Mouse (Mus musculus) stomach, postnatal 0 days (tissue): ENCODE results near the gene Slc9a3r1. TPM values are rescaled to one million over a fixed set of nuclear protein-coding genes. Genes with fewer than 3 reads are reported as not detected.

Experiments used
- ATAC-seq: fragments of 200-750 bp; cut with Nextera tagmentation; 2 replicates; pipeline ENCODE4 v1.8.0; 2017; ENCODE audit not compliant: low FRiP score, low TSS enrichment
- DNase-seq: peaks from one replicate; pipeline ENCODE4 v3.0.0-alpha.2; 2016; ENCODE audit warnings: low spot score
- H3K27ac ChIP-seq: fragments of 300-500 bp; sonication (generic); replicated peaks from 2 replicates; pipeline ENCODE4 v1.5.1; 2014; ENCODE audit warnings: mild to moderate bottlenecking, control low read depth
- H3K27me3 ChIP-seq: fragments of 300-500 bp; sonication (generic); 2 replicates; pipeline ENCODE4 v1.6.1; 2014; ENCODE audit warnings: low read length; ENCODE audit not compliant: control insufficient read depth, insufficient read depth
- H3K36me3 ChIP-seq: fragments of 300-500 bp; sonication (generic); 2 replicates; pipeline ENCODE4 v1.6.1; 2014; ENCODE audit warnings: low read length, mixed read lengths; ENCODE audit not compliant: control insufficient read depth, insufficient read depth
- H3K4me1 ChIP-seq: fragments of 300-500 bp; sonication (generic); replicated peaks from 2 replicates; pipeline ENCODE4 v1.6.1; 2014; ENCODE audit warnings: antibody characterized with exemption; ENCODE audit not compliant: control insufficient read depth, insufficient read depth
- H3K4me2 ChIP-seq: fragments of 300-500 bp; sonication (generic); replicated peaks from 2 replicates; pipeline ENCODE4 v1.6.1; 2014; ENCODE audit warnings: low read depth, mild to moderate bottlenecking, control low read depth, moderate library complexity
- H3K4me3 ChIP-seq: fragments of 300-500 bp; sonication (generic); 2 replicates; pipeline ENCODE4 v1.5.1; 2014; ENCODE audit warnings: low read depth, low read length, control low read depth
- H3K9ac ChIP-seq: fragments of 300-500 bp; sonication (generic); 2 replicates; pipeline ENCODE4 v1.6.1; 2014; ENCODE audit warnings: mild to moderate bottlenecking, low read length, control low read depth, mixed read lengths
- H3K9me3 ChIP-seq: fragments of 300-500 bp; sonication (generic); 2 replicates; pipeline ENCODE4 v1.6.1; 2016; ENCODE audit warnings: low read length; ENCODE audit not compliant: control insufficient read depth
- CTCF ChIP-seq: IDR thresholded peaks from 2 replicates; pipeline ENCODE4 v1.5.1; 2016; ENCODE audit warnings: antibody characterized with exemption, low read depth, mild to moderate bottlenecking, moderate library complexity
- EP300 ChIP-seq: optimal IDR thresholded peaks from 2 replicates; pipeline ENCODE3; 2016; ENCODE audit warnings: antibody characterized with exemption
- WGBS: fragments of 180-500 bp; shearing (Covaris S2); extraction: QIAGEN DNeasy Blood & Tissue Kit; methylation state at CpG from one replicate; pipeline ENCODE4 v1.1.7; 2014; 5-methylcytosine and 5-hydroxymethylcytosine counted together
- polyA plus RNA-seq: library from polyadenylated mRNA; unstranded; fragments of >200 nt; fragmentation: Nextera tagmentation; extraction: Ambion mirVana; gene quantifications from 2 replicates; pipeline ENCODE4 v1.2.1, GENCODE M21; 2015

Slc9a3r1 gene
- polyA plus RNA-seq, 1 experiment from 2014 or later = 104 TPM

GRCm38 (mm10) chr11:115215123-115215522 lies 52.0 kb downstream of the Slc9a3r1 start:
- Histone ChIP-seq H3K27ac (no peak overlapping the region), H3K4me3 (no peak overlapping the region), H3K4me2 (no peak overlapping the region), H3K4me1 (no peaks in the 10 kb centered on the region; the same call in 1 of the 2 replicates), H3K9ac (no peak overlapping the region), H3K27me3 (no peaks in the 10 kb centered on the region), H3K36me3 (no peaks in the 10 kb centered on the region), H3K9me3 (no peaks in the 10 kb centered on the region)
- 51% methylated on average over 5 of the region's 5 CpGs for WGBS
- no peak for ATAC-seq
- TF ChIP-seq EP300 (no peak), CTCF (no peak)
- no peak for DNase-seq

- 51% methylated on average over 18 of the region's 18 CpGs for WGBS
- Histone ChIP-seq H3K4me3 (no peak overlapping the region), H3K4me2 (no peak overlapping the region), H3K9me3 (no peaks in the 10 kb centered on the region), H3K4me1 (peaks cover 3% of the 10 kb centered on the region), H3K36me3 (no peaks in the 10 kb centered on the region), H3K9ac (no peak overlapping the region), H3K27me3 (no peaks in the 10 kb centered on the region), H3K27ac (no peak overlapping the region)
- ATAC-seq (no peak), DNase-seq (no peak)
- no peak for TF ChIP-seq CTCF
- TF ChIP-seq EP300 = no peak
These were observed 54.6 kb downstream of the Slc9a3r1 start for GRCm38 (mm10) chr11:115217439-115218410.

DNA sequence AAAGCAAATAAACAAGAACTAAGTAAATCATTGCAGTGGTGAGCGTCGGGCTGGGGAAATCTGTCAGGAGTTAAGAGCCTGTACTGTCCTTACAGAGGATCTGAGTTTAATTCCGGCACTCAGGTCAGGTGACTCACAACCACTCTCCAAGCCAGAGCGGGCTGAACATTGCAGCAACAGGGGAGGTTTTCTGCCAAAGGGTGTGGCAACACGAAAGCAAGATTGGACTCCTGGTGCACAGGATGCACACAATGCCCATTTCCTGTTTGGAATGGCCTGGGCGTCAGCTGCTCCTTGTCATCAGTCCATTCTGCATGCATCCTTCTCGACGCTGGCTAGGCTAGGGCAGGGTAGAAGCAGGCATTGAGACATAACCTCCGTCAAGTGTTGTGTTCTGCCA lies 56.1 kb downstream of the Slc9a3r1 start:
- peak; percentile 76 for ATAC-seq
- TF ChIP-seq EP300 = no peak
- TF ChIP-seq CTCF = no peak
- Histone ChIP-seq H3K36me3 (no peaks in the 10 kb centered on the region), H3K4me3 (no peak overlapping the region), H3K27ac (no peak overlapping the region), H3K4me2 (no peak overlapping the region), H3K27me3 (no peaks in the 10 kb centered on the region), H3K9me3 (no peaks in the 10 kb centered on the region), H3K9ac (no peak overlapping the region), H3K4me1 (peaks cover 3% of the 10 kb centered on the region)
- DNase-seq = peak; percentile 63
- 30% methylated on average over 9 of the region's 9 CpGs for WGBS

- 78% methylated on average over 10 of the region's 10 CpGs for WGBS
- no peak for DNase-seq
- H3K4me2 ChIP-seq = no peak overlapping the region
- no peaks in the 10 kb centered on the region for H3K36me3 ChIP-seq
- TF ChIP-seq CTCF (no peak), EP300 (no peak)
- H3K27me3 ChIP-seq = no peaks in the 10 kb centered on the region
- 0 out of 2 replicates have a peak, but pooled peaks have one; percentile 2 for ATAC-seq
- no peak overlapping the region for H3K9ac ChIP-seq
- H3K9me3 ChIP-seq = no peaks in the 10 kb centered on the region
- no peak overlapping the region for H3K27ac ChIP-seq
- H3K4me1 ChIP-seq = peaks cover 3% of the 10 kb centered on the region
- H3K4me3 ChIP-seq = no peak overlapping the region
These were observed 56.5 kb downstream of the Slc9a3r1 start for GRCm38 (mm10) chr11:115219685-115220084.

- no peaks in the 10 kb centered on the region for H3K27me3 ChIP-seq
- ATAC-seq = no peak
- no peaks in the 10 kb centered on the region for H3K36me3 ChIP-seq
- DNase-seq = no peak
- no peak overlapping the region for H3K4me2 ChIP-seq
- WGBS = 35% methylated on average over 12 of the region's 12 CpGs
- no peak overlapping the region for H3K4me3 ChIP-seq
- no peak overlapping the region for H3K9ac ChIP-seq
- no peak overlapping the region for H3K27ac ChIP-seq
- TF ChIP-seq CTCF = no peak
- TF ChIP-seq EP300 = no peak
- H3K4me1 ChIP-seq = peaks cover 3% of the 10 kb centered on the region
- H3K9me3 ChIP-seq = no peaks in the 10 kb centered on the region
These were observed 58.9 kb downstream of the Slc9a3r1 start for GRCm38 (mm10) chr11:115222077-115222476.

DNA sequence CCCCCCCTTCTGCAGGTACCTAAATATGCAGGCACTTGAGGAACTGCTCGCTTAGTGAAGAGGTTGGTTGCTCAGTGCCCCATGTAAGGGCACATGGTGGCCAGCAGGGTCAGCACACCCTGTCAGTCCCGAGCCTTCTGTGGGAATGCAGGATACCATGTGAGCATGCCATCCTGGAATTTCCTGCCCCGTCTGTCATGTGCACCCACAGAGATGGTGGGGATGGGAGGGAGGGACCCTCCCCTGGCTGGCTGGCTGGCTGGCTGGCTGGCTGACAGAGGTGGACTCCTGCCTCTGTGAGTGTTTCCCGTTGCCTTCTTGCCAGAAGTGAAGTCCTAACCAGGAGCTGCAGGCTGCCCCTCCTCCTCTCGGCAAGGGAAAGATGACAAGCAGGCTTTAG lies 59.4 kb downstream of the Slc9a3r1 start:
- Histone ChIP-seq H3K4me3 (no peak overlapping the region), H3K4me1 (peaks cover 3% of the 10 kb centered on the region; the same call in 1 of the 2 replicates), H3K4me2 (no peak overlapping the region), H3K27me3 (no peaks in the 10 kb centered on the region), H3K27ac (no peak overlapping the region), H3K9me3 (no peaks in the 10 kb centered on the region), H3K9ac (no peak overlapping the region), H3K36me3 (no peaks in the 10 kb centered on the region)
- no peak for DNase-seq
- TF ChIP-seq EP300 (no peak), CTCF (no peak)
- ATAC-seq = no peak
- 52% methylated on average over 5 of the region's 5 CpGs for WGBS
